Mouse (Mus musculus): ENCODE measurements around the gene Sowaha. TPM values are rescaled to one million over a fixed set of nuclear protein-coding genes. Genes with fewer than 3 reads are reported as not detected.

Sowaha gene
- total and polyA plus RNA-seq, 3 experiments, result 3.0 to 6.8 (median 4.9) TPM

- DNase-seq (ENCODE audit: low spot score) (no peak), ATAC-seq (ENCODE audit: extremely low read depth, insufficient number of reproducible peaks, low FRiP score, poor library complexity, severe bottlenecking) (no peak)
- Histone ChIP-seq H3K4me1 (ENCODE audit: insufficient read depth, low read depth, low read length) (peaks cover 27% of the 10 kb centered on the region), H3K36me3 (replicated peaks) (no peaks in the 10 kb centered on the region), H3K9me3 (replicated peaks) (peaks cover 8% of the 10 kb centered on the region), H3K27me3 (ENCODE audit: insufficient read depth, low read length) (peaks cover 62% of the 10 kb centered on the region), H3K4me3 (ENCODE audit: low read depth, low read length) (no peak overlapping the region)
- TF ChIP-seq GATA1 (IDR thresholded peaks at IDR 0.05; ENCODE audit: borderline replicate concordance, low read length) (no peak), TAL1 (conservative IDR thresholded peaks at IDR 0.05; ENCODE audit: low read depth, low read length) (no peak), CTCF (IDR thresholded peaks at IDR 0.05; ENCODE audit: low read depth, low read length) (no peak), GATA2 (IDR thresholded peaks at IDR 0.05; ENCODE audit: borderline replicate concordance, low read depth, low read length) (no peak), POLR2AphosphoS5 (IDR thresholded peaks at IDR 0.05; ENCODE audit: insufficient replicate concordance, low read depth, low read length) (no peak)
Measured at GRCm38 (mm10) chr11:53460192-53460591, 19.9 kb downstream of the Sowaha start.

- ATAC-seq (ENCODE audit: extremely low read depth, insufficient number of reproducible peaks, low FRiP score, poor library complexity, severe bottlenecking) (no peak), DNase-seq (ENCODE audit: low spot score) (no peak)
- H3K4me3 ChIP-seq (ENCODE audit: low read depth, low read length), result no peak overlapping the region
- H3K27me3 ChIP-seq (ENCODE audit: insufficient read depth, low read length), result peaks cover 63% of the 10 kb centered on the region
- peaks cover 8% of the 10 kb centered on the region for H3K9me3 ChIP-seq (replicated peaks)
- H3K36me3 ChIP-seq (replicated peaks), result no peaks in the 10 kb centered on the region
- no peak for TF ChIP-seq GATA2 (IDR thresholded peaks at IDR 0.05; ENCODE audit: borderline replicate concordance, low read depth, low read length)
- no peak for TF ChIP-seq GATA1 (IDR thresholded peaks at IDR 0.05; ENCODE audit: borderline replicate concordance, low read length)
- no peak for TF ChIP-seq CTCF (IDR thresholded peaks at IDR 0.05; ENCODE audit: low read depth, low read length)
- no peak for TF ChIP-seq POLR2AphosphoS5 (IDR thresholded peaks at IDR 0.05; ENCODE audit: insufficient replicate concordance, low read depth, low read length)
- TF ChIP-seq TAL1 (conservative IDR thresholded peaks at IDR 0.05; ENCODE audit: low read depth, low read length), result no peak
- peaks cover 27% of the 10 kb centered on the region for H3K4me1 ChIP-seq (ENCODE audit: insufficient read depth, low read depth, low read length)
Measured at GRCm38 (mm10) chr11:53458996-53459395, 21.1 kb downstream of the Sowaha start.

- no peak for ATAC-seq (ENCODE audit: extremely low read depth, insufficient number of reproducible peaks, low FRiP score, poor library complexity, severe bottlenecking)
Measured at GRCm38 (mm10) chr11:53457372-53457954, 22.6 kb downstream of the Sowaha start.

GRCm38 (mm10) chr11:53456474-53457371, 23.4 kb downstream of the Sowaha start, which contains the start of the genes Gm10447 and Shroom1:
TSS of gene Gm10447 (minus strand) at chr11:53457110.
TSS of gene Shroom1 (plus strand) at chr11:53457205.
- ATAC-seq (ENCODE audit: extremely low read depth, insufficient number of reproducible peaks, low FRiP score, poor library complexity, severe bottlenecking), result no peak

More at GRCm38 (mm10) chr11:53457372-53457954, 22.6 kb downstream of the Sowaha start:
- Histone ChIP-seq H3K4me3 (ENCODE audit: low read depth, low read length) (peak overlapping the region; percentile 65), H3K4me1 (ENCODE audit: insufficient read depth, low read depth, low read length) (peaks cover 23% of the 10 kb centered on the region), H3K27me3 (ENCODE audit: insufficient read depth, low read length) (peaks cover 64% of the 10 kb centered on the region), H3K9me3 (replicated peaks) (no peaks in the 10 kb centered on the region; the same call in 1 of the 2 replicates), H3K36me3 (replicated peaks) (no peaks in the 10 kb centered on the region)
- no peak for TF ChIP-seq CTCF (IDR thresholded peaks at IDR 0.05; ENCODE audit: low read depth, low read length)
- TF ChIP-seq TAL1 (conservative IDR thresholded peaks at IDR 0.05; ENCODE audit: low read depth, low read length), result no peak
- no peak for TF ChIP-seq GATA2 (IDR thresholded peaks at IDR 0.05; ENCODE audit: borderline replicate concordance, low read depth, low read length)
- DNase-seq (ENCODE audit: low spot score), result no peak

GRCm38 (mm10) chr11:53453031-53453430, 27.0 kb downstream of the Sowaha start:
- ATAC-seq (ENCODE audit: extremely low read depth, insufficient number of reproducible peaks, low FRiP score, poor library complexity, severe bottlenecking), result no peak
- Histone ChIP-seq H3K4me3 (ENCODE audit: low read depth, low read length) (no peak overlapping the region), H3K36me3 (replicated peaks) (no peaks in the 10 kb centered on the region), H3K9me3 (replicated peaks) (no peaks in the 10 kb centered on the region; the same call in 1 of the 2 replicates), H3K27me3 (ENCODE audit: insufficient read depth, low read length) (peaks cover 79% of the 10 kb centered on the region), H3K4me1 (ENCODE audit: insufficient read depth, low read depth, low read length) (peaks cover 13% of the 10 kb centered on the region)
- TF ChIP-seq POLR2AphosphoS5 (IDR thresholded peaks at IDR 0.05; ENCODE audit: insufficient replicate concordance, low read depth, low read length) (no peak), TAL1 (conservative IDR thresholded peaks at IDR 0.05; ENCODE audit: low read depth, low read length) (no peak), CTCF (IDR thresholded peaks at IDR 0.05; ENCODE audit: low read depth, low read length) (no peak), GATA2 (IDR thresholded peaks at IDR 0.05; ENCODE audit: borderline replicate concordance, low read depth, low read length) (no peak), GATA1 (IDR thresholded peaks at IDR 0.05; ENCODE audit: borderline replicate concordance, low read length) (no peak)
- no peak for DNase-seq (ENCODE audit: low spot score)

More at GRCm38 (mm10) chr11:53456474-53457371, 23.4 kb downstream of the Sowaha start, which contains the start of the genes Gm10447 and Shroom1:
- peak within 1 kb of the TSS; percentile 65 for H3K4me3 ChIP-seq (ENCODE audit: low read depth, low read length)
- DNase-seq (ENCODE audit: low spot score), result no peak
- TF ChIP-seq GATA1 (IDR thresholded peaks at IDR 0.05; ENCODE audit: borderline replicate concordance, low read length), result no peak
- no peak for TF ChIP-seq TAL1 (conservative IDR thresholded peaks at IDR 0.05; ENCODE audit: low read depth, low read length)
- TF ChIP-seq GATA2 (IDR thresholded peaks at IDR 0.05; ENCODE audit: borderline replicate concordance, low read depth, low read length), result no peak
- no peak for TF ChIP-seq CTCF (IDR thresholded peaks at IDR 0.05; ENCODE audit: low read depth, low read length)
- no peak for TF ChIP-seq POLR2AphosphoS5 (IDR thresholded peaks at IDR 0.05; ENCODE audit: insufficient replicate concordance, low read depth, low read length)
- H3K4me1 ChIP-seq (ENCODE audit: insufficient read depth, low read depth, low read length), result peaks cover 18% of the 10 kb centered on the region
- peaks cover 70% of the 10 kb centered on the region for H3K27me3 ChIP-seq (ENCODE audit: insufficient read depth, low read length)
- H3K9me3 ChIP-seq (replicated peaks), result no peaks in the 10 kb centered on the region; the same call in 1 of the 2 replicates
- no peaks in the 10 kb centered on the region for H3K36me3 ChIP-seq (replicated peaks)

GRCm38 (mm10) chr11:53452396-53452795, 27.7 kb downstream of the Sowaha start:
- Histone ChIP-seq H3K9me3 (replicated peaks) (no peaks in the 10 kb centered on the region; the same call in 1 of the 2 replicates), H3K36me3 (replicated peaks) (no peaks in the 10 kb centered on the region), H3K4me3 (ENCODE audit: low read depth, low read length) (no peak overlapping the region), H3K27me3 (ENCODE audit: insufficient read depth, low read length) (peaks cover 73% of the 10 kb centered on the region), H3K4me1 (ENCODE audit: insufficient read depth, low read depth, low read length) (peaks cover 12% of the 10 kb centered on the region)
- ATAC-seq (ENCODE audit: extremely low read depth, insufficient number of reproducible peaks, low FRiP score, poor library complexity, severe bottlenecking) (no peak), DNase-seq (ENCODE audit: low spot score) (no peak)
- TF ChIP-seq GATA2 (IDR thresholded peaks at IDR 0.05; ENCODE audit: borderline replicate concordance, low read depth, low read length) (no peak), POLR2AphosphoS5 (IDR thresholded peaks at IDR 0.05; ENCODE audit: insufficient replicate concordance, low read depth, low read length) (no peak), TAL1 (conservative IDR thresholded peaks at IDR 0.05; ENCODE audit: low read depth, low read length) (no peak), GATA1 (IDR thresholded peaks at IDR 0.05; ENCODE audit: borderline replicate concordance, low read length) (no peak), CTCF (IDR thresholded peaks at IDR 0.05; ENCODE audit: low read depth, low read length) (no peak)
